Mouse (Mus musculus) granulocyte monocyte progenitor cell, adult 5-6 weeks (primary cell): ENCODE measurements around the gene Hltf. TPM values are rescaled to one million over a fixed set of nuclear protein-coding genes. Genes with fewer than 3 reads are reported as not detected.

Experiments used
- ATAC-seq: replicated peaks from 2 replicates; pipeline ENCODE4 v1.8.0; 2016; ENCODE audit warnings: mild to moderate bottlenecking, moderate TSS enrichment, inconsistent platforms; ENCODE audit not compliant: poor library complexity, severe bottlenecking
- total RNA-seq, 2 experiments: library from RNA; stranded (forward) in 1 of 2; stranded (reverse) in 1 of 2; fragments of 200-712, 200-1000 nt in 1 of 2; fragments of >200 nt in 1 of 2; fragmentation: Nextera tagmentation in 1 of 2; gene quantifications; 2 replicates each; pipeline ENCODE4 v1.2.3; 2014 to 2017

The Hltf gene
- total RNA-seq, 2 experiments from 2014 or later: 32.6 to 49.6 TPM

GRCm38 (mm10) chr3:20103830-20104229, 46.2 kb downstream of the Hltf start:
- no peak for ATAC-seq

DNA sequence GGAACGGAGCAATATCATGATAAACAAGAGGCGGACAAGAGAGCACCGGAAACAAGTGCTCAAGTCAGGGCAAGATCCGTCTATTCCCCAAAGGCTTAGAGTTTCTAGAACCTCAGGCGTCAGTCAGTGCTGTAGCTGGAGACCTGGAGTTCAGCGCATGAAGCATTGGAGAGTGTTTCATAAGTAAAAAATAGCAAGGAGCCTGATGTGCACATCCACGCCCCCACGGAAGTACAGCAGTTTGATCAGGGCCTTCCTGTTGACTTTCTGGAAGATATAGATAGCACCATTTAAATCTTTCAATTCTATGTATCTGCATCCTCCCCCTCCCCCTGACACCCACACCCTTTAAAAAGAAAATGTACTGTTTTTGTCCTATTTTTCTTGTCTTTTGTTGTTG, 46.7 kb downstream of the Hltf start:
- no peak for ATAC-seq

DNA sequence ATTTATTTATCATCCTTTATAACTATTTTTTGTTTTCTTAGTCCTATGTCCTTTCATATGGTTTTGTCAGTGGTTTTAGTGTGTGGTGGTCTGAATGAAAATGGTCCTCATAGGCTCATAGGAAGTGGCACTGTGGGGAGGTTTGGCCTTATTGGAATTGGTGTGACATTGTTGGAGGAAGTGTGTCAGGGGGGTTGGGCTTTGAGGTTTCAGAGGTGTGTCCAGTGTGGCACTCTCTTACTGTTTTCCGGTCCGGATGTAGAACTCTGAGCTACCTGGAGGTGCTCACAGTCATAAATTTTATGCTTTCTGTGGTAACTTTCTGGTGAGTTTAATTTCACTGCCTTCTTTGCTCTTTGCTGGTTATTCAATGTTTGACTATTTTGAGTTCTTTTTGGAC, 47.2 kb downstream of the Hltf start:
- ATAC-seq: peak; percentile 85

DNA sequence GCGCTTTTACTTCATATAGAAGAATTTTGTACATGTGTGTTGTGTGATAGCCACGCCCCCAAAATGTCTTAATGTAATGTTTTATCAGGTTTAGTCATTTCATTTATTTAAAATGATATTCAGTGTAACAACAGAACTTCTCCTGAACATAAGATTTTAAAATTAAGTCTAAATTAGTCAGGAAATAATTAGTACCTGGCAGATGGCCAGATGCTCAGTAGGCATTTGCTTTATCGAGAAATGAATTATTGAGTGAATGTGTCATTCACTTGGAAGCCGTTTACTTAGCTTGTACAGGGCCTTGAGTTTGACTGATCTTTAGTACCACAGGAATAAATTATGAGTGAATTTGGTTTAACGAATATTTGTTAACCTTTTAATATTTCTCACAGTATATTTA, 51.3 kb downstream of the Hltf start:
- no peak for ATAC-seq

DNA sequence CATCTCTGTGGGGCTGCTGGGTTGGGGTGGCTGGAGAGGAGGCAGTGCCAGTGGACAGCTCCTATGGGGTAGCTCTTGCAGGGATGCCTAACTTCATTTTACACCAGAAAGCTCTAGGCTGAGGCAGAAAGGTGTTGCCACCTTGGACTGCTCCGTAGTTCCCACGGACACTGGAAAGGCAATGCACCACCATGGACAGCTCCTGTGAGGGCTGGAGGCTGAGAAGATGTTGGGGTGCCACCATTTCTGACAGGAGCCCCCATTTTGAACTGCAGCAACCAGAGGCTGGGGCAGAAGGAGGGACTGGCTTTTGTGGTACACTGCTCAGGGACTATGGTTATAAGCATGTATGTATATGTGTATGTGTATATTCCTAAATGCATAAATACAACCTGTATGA, 54.3 kb downstream of the Hltf start:
- no peak for ATAC-seq

- ATAC-seq: no peak
Observed at GRCm38 (mm10) chr3:20119044-20119591, 61.5 kb downstream of the Hltf start.

GRCm38 (mm10) chr3:20119686-20120244, 62.2 kb downstream of the Hltf start:
- ATAC-seq: no peak

- ATAC-seq: peak; percentile 100
Observed at GRCm38 (mm10) chr3:20121582-20121981, 64.0 kb downstream of the Hltf start.

GRCm38 (mm10) chr3:20125604-20126003, 68.0 kb downstream of the Hltf start:
- ATAC-seq: no peak

DNA sequence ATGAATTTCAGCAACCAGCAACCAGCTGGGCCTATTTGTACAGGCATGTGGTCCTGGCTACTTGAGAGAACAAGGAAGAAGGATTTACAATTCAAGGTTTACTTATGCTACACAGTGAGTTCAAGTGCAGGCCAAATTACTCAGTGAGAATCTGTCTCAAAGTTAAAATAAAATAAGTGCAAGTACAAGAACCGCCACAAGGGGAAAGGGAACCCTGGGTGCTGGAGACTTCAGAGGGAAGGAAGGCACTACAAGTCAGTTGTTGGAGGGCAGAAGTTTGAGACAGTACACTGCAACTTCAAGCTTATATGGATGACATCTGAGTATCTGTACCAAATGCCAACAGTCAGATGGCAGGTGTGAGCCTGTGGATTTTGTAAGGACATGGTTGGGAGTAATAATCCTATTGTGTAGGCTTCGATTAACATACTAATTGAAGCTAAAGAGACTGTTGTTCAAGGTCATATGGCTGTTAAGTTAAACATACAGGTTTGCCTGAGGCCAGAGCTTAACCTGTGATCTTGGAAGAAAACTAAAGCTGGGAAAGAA, 69.5 kb downstream of the Hltf start:
- 0 out of 2 replicates have a peak, but pooled peaks have one; percentile 23 for ATAC-seq

GRCm38 (mm10) chr3:20129491-20129890, 71.9 kb downstream of the Hltf start:
- ATAC-seq: peak; percentile 61

DNA sequence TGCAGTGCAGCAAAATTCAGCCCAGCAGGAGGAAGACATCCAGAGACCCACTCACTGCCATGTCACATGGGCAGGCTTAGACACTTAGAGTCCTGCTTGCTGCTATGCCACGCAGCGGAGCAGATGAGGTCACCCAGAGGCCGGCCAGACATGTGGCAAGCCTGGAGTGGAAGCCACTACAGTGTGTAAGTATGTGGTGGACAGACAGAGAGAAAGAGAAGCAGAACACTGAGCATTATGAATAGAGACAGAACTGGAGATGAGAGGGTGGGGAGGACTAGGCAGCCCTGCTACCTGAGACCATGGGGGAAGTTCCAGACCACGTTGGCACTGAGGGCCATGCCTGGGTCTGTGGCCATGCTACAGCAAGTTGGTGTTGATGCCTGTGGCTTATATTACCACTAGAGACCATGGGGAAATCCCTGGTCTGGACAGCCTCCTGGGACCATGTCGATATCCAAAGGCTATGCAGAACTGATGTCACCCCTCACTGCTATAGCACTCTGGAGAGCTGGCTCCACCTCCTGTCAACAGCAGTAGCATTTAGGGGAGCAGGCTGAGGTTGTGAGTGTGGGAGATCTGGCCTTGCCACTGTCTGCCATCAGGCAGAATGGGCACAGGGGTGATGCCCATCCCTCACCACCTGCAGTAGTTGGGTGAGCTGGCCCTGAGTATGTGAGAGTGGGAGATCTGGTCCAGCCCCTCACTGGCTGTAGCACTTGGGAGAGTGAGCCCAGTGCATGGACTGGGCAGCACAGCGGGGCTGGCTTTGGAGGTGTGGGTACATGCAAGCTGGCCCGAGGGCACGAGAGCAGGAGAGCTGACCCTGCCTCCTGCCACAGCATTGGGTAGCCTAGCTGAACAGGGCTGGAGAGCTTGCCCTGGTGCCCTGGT, 73.1 kb downstream of the Hltf start:
- peak; percentile 54 for ATAC-seq

DNA sequence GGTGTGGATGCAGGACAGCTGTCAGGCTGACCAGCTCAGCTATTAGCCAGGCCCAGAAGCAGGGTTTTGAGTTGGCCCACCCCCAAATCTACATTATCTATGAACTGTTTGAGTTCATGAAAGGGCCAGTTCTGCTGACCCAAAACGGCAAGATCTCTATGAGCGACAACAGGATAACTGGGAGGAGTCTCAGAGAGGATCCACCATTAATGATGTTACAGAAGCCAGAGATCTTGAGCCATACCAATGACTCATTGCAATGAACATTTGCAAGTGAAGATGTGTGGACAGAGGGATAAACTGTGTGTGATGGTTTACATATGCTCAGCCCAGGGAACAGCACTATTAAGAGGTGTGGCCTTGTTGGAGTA, 73.7 kb downstream of the Hltf start:
- no peak for ATAC-seq

- no peak for ATAC-seq
Observed at GRCm38 (mm10) chr3:20132731-20133130, 75.1 kb downstream of the Hltf start.

- no peak for ATAC-seq
Observed at GRCm38 (mm10) chr3:20133745-20134144, 76.1 kb downstream of the Hltf start.

DNA sequence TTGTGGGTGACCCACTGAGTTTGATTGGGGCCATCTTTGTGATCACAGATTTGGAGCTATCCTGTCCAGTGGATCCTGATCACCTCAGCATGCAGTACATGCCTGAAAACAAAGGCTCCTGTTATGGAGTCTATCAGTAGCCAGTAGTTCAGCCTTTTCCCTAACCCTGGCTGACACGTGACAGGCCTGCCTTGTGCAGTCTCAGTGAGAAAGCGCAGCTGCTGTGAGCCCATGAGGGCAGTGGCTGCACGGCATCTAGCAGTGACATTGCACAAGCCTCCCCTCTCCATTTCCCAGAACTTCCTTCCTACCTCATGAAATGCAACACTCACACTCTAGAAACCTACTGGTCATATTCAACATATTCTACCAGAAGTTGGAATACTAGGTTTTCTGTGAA, 76.9 kb downstream of the Hltf start:
- ATAC-seq: peak; percentile 74

GRCm38 (mm10) chr3:20136868-20137581, 79.4 kb downstream of the Hltf start:
- ATAC-seq: no peak

DNA sequence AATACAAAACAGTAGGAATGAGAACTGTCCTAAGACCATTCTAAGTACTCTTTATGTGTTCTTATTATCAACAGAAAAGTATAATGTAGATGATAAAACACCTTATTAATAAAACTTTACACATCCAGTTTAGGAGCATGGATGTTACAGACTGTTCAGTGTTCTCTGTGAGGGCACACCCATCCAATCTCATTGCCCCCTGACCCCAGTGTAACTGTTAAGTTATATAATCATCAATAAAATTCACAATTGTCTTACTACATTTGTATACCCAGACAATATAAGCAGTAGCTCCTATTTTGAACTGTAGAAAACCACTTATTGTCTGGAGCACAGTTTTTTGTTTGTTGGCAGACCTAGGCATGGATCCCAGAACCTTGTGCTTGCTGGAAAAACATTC, 83.6 kb downstream of the Hltf start:
- ATAC-seq: no peak

GRCm38 (mm10) chr3:20141679-20142078, 84.1 kb downstream of the Hltf start:
- ATAC-seq: no peak

GRCm38 (mm10) chr3:20142101-20142500, 84.5 kb downstream of the Hltf start:
- no peak for ATAC-seq

- ATAC-seq: no peak
Observed at GRCm38 (mm10) chr3:20142576-20142975, 85.0 kb downstream of the Hltf start.
